Mouse (Mus musculus) hindbrain, embryonic 13.5 days (tissue): ENCODE data around the gene Lsm3. TPM values are rescaled to one million over a fixed set of nuclear protein-coding genes. Genes with fewer than 3 reads are reported as not detected.

Experiments used
- ATAC-seq: fragments of 200-750 bp; cut with Nextera tagmentation; 2 replicates; pipeline ENCODE4 v1.8.0; 2017; ENCODE audit warnings: moderate TSS enrichment; ENCODE audit not compliant: low FRiP score
- H3K27ac ChIP-seq: fragments of 300-500 bp; sonication (generic); 2 replicates; pipeline ENCODE4 v1.5.1; 2015; ENCODE audit warnings: inconsistent platforms, mild to moderate bottlenecking, moderate library complexity
- H3K27me3 ChIP-seq: fragments of 300-500 bp; sonication (generic); 2 replicates; pipeline ENCODE4 v1.6.1; 2015; ENCODE audit warnings: mild to moderate bottlenecking, inconsistent platforms
- H3K36me3 ChIP-seq: fragments of 300-500 bp; sonication (generic); 2 replicates; pipeline ENCODE4 v1.6.1; 2015; ENCODE audit warnings: mild to moderate bottlenecking, inconsistent platforms
- H3K4me1 ChIP-seq: fragments of 300-500 bp; sonication (generic); replicated peaks from 2 replicates; pipeline ENCODE4 v1.6.1; 2015; ENCODE audit warnings: inconsistent platforms
- H3K4me2 ChIP-seq: fragments of 300-500 bp; sonication (generic); 2 replicates; pipeline ENCODE4 v1.6.1; 2015; ENCODE audit warnings: inconsistent platforms, mild to moderate bottlenecking, moderate library complexity
- H3K4me3 ChIP-seq: fragments of 300-500 bp; sonication (generic); 2 replicates; pipeline ENCODE4 v1.5.1; 2015; ENCODE audit warnings: mild to moderate bottlenecking, inconsistent platforms
- H3K9ac ChIP-seq: fragments of 300-500 bp; sonication (generic); 2 replicates; pipeline ENCODE4 v1.6.1; 2015; ENCODE audit warnings: mild to moderate bottlenecking, inconsistent platforms
- H3K9me3 ChIP-seq: fragments of 300-500 bp; sonication (generic); 2 replicates; pipeline ENCODE4 v1.6.1; 2016; ENCODE audit warnings: inconsistent platforms
- WGBS: fragments of 180-500 bp; shearing (Covaris S2); methylation state at CpG from one replicate; pipeline ENCODE4 v1.1.7; 2015; 5-methylcytosine and 5-hydroxymethylcytosine counted together
- polyA plus RNA-seq: library from polyadenylated mRNA; unstranded; fragments of >200 nt; fragmentation: Nextera tagmentation; extraction: Ambion mirVana; gene quantifications from 2 replicates; pipeline ENCODE4 v1.2.1, GENCODE M21; 2015

Lsm3 gene
- polyA plus RNA-seq, 1 experiment from 2014 or later, result 162 TPM

GRCm38 (mm10) chr6:91514737-91515362 lies 878 bp upstream of the Lsm3 start:
- H3K4me1 ChIP-seq, result peaks cover 30% of the 10 kb centered on the region
- H3K27ac ChIP-seq, result peak overlapping the region; percentile 82
- H3K4me2 ChIP-seq, result peak overlapping the region; percentile 74
- H3K36me3 ChIP-seq, result peaks cover 30% of the 10 kb centered on the region
- WGBS, result 34% methylated on average over 10 of the region's 10 CpGs
- no peaks in the 10 kb centered on the region for H3K9me3 ChIP-seq
- ATAC-seq, result no peak; the same call in 1 of the 2 replicates
- peak overlapping the region; percentile 80 for H3K4me3 ChIP-seq
- peak overlapping the region; percentile 82 for H3K9ac ChIP-seq
- H3K27me3 ChIP-seq, result no peaks in the 10 kb centered on the region

GRCm38 (mm10) chr6:91518454-91519020 lies 2.8 kb downstream of the Lsm3 start:
- 97% methylated on average over 7 of the region's 7 CpGs for WGBS
- H3K36me3 ChIP-seq, result peaks cover 55% of the 10 kb centered on the region
- no peak overlapping the region for H3K4me2 ChIP-seq
- peaks cover 29% of the 10 kb centered on the region for H3K4me1 ChIP-seq
- ATAC-seq, result no peak
- H3K4me3 ChIP-seq, result no peak overlapping the region
- H3K27ac ChIP-seq, result no peak overlapping the region
- no peaks in the 10 kb centered on the region for H3K27me3 ChIP-seq
- no peaks in the 10 kb centered on the region for H3K9me3 ChIP-seq
- no peak overlapping the region for H3K9ac ChIP-seq

- no peak overlapping the region for H3K9ac ChIP-seq
- H3K36me3 ChIP-seq, result peaks cover 69% of the 10 kb centered on the region
- no peaks in the 10 kb centered on the region for H3K4me1 ChIP-seq
- H3K27me3 ChIP-seq, result no peaks in the 10 kb centered on the region
- H3K27ac ChIP-seq, result no peak overlapping the region
- 96% methylated on average over 5 of the region's 5 CpGs for WGBS
- H3K4me2 ChIP-seq, result no peak overlapping the region
- no peak for ATAC-seq
- H3K9me3 ChIP-seq, result no peaks in the 10 kb centered on the region
- no peak overlapping the region for H3K4me3 ChIP-seq
These were observed 7.1 kb downstream of the Lsm3 start for GRCm38 (mm10) chr6:91522816-91523215.

- Histone ChIP-seq H3K9ac (no peak overlapping the region; the same call in 1 of the 2 replicates), H3K9me3 (no peaks in the 10 kb centered on the region), H3K27ac (no peak overlapping the region), H3K36me3 (peaks cover 49% of the 10 kb centered on the region), H3K4me3 (no peak overlapping the region), H3K27me3 (no peaks in the 10 kb centered on the region), H3K4me2 (no peak overlapping the region), H3K4me1 (no peaks in the 10 kb centered on the region)
- 88% methylated on average over 4 of the region's 4 CpGs for WGBS
- no peak for ATAC-seq
These were observed 9.8 kb downstream of the Lsm3 start for GRCm38 (mm10) chr6:91525544-91525943.

GRCm38 (mm10) chr6:91527227-91527860 lies 11.6 kb downstream of the Lsm3 start:
- Histone ChIP-seq H3K4me3 (no peak overlapping the region), H3K27ac (no peak overlapping the region), H3K9ac (no peak overlapping the region)

GRCm38 (mm10) chr6:91528265-91528664 lies 12.5 kb downstream of the Lsm3 start:
- no peak overlapping the region for H3K27ac ChIP-seq
- no peak overlapping the region for H3K4me3 ChIP-seq
- 86% methylated on average over 7 of the region's 7 CpGs for WGBS

More at GRCm38 (mm10) chr6:91527227-91527860, 11.6 kb downstream of the Lsm3 start:
- no peak; the same call in 1 of the 2 replicates for ATAC-seq
- WGBS, result 52% methylated on average over 5 of the region's 5 CpGs
- Histone ChIP-seq H3K36me3 (peaks cover 31% of the 10 kb centered on the region), H3K27me3 (no peaks in the 10 kb centered on the region), H3K4me2 (no peak overlapping the region), H3K4me1 (no peaks in the 10 kb centered on the region), H3K9me3 (no peaks in the 10 kb centered on the region)

GRCm38 (mm10) chr6:91530673-91531072 lies 14.9 kb downstream of the Lsm3 start:
- H3K27me3 ChIP-seq, result no peaks in the 10 kb centered on the region
- H3K4me1 ChIP-seq, result peaks cover 11% of the 10 kb centered on the region
- H3K9me3 ChIP-seq, result no peaks in the 10 kb centered on the region
- peaks cover 4% of the 10 kb centered on the region; the same call in 1 of the 2 replicates for H3K36me3 ChIP-seq
- H3K9ac ChIP-seq, result no peak overlapping the region
- H3K27ac ChIP-seq, result no peak overlapping the region
- no peak overlapping the region for H3K4me3 ChIP-seq
- WGBS, result 92% methylated on average over 8 of the region's 8 CpGs
- no peak for ATAC-seq
- no peak overlapping the region for H3K4me2 ChIP-seq

More at GRCm38 (mm10) chr6:91528265-91528664, 12.5 kb downstream of the Lsm3 start:
- no peak for ATAC-seq
- Histone ChIP-seq H3K27me3 (no peaks in the 10 kb centered on the region), H3K36me3 (peaks cover 21% of the 10 kb centered on the region), H3K9ac (no peak overlapping the region), H3K4me2 (no peak overlapping the region), H3K9me3 (no peaks in the 10 kb centered on the region), H3K4me1 (peaks cover 4% of the 10 kb centered on the region)

GRCm38 (mm10) chr6:91531276-91531675 lies 15.5 kb downstream of the Lsm3 start:
- Histone ChIP-seq H3K9ac (no peak overlapping the region), H3K27ac (no peak overlapping the region), H3K27me3 (no peaks in the 10 kb centered on the region), H3K4me3 (no peak overlapping the region), H3K9me3 (no peaks in the 10 kb centered on the region), H3K36me3 (peaks cover 4% of the 10 kb centered on the region; the same call in 1 of the 2 replicates), H3K4me2 (no peak overlapping the region), H3K4me1 (peaks cover 11% of the 10 kb centered on the region)
- no peak for ATAC-seq
- WGBS, result 95% methylated on average over 6 of the region's 6 CpGs

- Histone ChIP-seq H3K27ac (no peak overlapping the region), H3K27me3 (no peaks in the 10 kb centered on the region), H3K9me3 (no peaks in the 10 kb centered on the region), H3K4me1 (peaks cover 11% of the 10 kb centered on the region), H3K36me3 (peaks cover 4% of the 10 kb centered on the region; the same call in 1 of the 2 replicates), H3K4me2 (no peak overlapping the region), H3K4me3 (no peak overlapping the region), H3K9ac (no peak overlapping the region)
- 73% methylated on average over 6 of the region's 6 CpGs for WGBS
- no peak for ATAC-seq
These were observed 16.9 kb downstream of the Lsm3 start for GRCm38 (mm10) chr6:91532661-91533060.

- no peak for ATAC-seq
- no peaks in the 10 kb centered on the region for H3K9me3 ChIP-seq
- 59% methylated on average over 5 of the region's 5 CpGs for WGBS
- H3K9ac ChIP-seq, result no peak overlapping the region
- H3K27ac ChIP-seq, result no peak overlapping the region
- peaks cover 3% of the 10 kb centered on the region; the same call in 1 of the 2 replicates for H3K36me3 ChIP-seq
- H3K27me3 ChIP-seq, result no peaks in the 10 kb centered on the region
- H3K4me1 ChIP-seq, result peaks cover 11% of the 10 kb centered on the region
- H3K4me2 ChIP-seq, result no peak overlapping the region
- H3K4me3 ChIP-seq, result no peak overlapping the region
These were observed 17.6 kb downstream of the Lsm3 start for GRCm38 (mm10) chr6:91533359-91533758.

- Histone ChIP-seq H3K27me3 (no peaks in the 10 kb centered on the region), H3K9me3 (no peaks in the 10 kb centered on the region), H3K4me2 (no peak overlapping the region), H3K4me1 (peaks cover 11% of the 10 kb centered on the region), H3K36me3 (no peaks in the 10 kb centered on the region), H3K9ac (no peak overlapping the region), H3K27ac (no peak overlapping the region), H3K4me3 (no peak overlapping the region)
- WGBS, result 43% methylated on average over 2 of the region's 2 CpGs
- no peak for ATAC-seq
These were observed 18.0 kb downstream of the Lsm3 start for GRCm38 (mm10) chr6:91533771-91534170.

- no peaks in the 10 kb centered on the region for H3K36me3 ChIP-seq
- H3K4me1 ChIP-seq, result peaks cover 11% of the 10 kb centered on the region
- no peak overlapping the region for H3K4me2 ChIP-seq
- no peak overlapping the region for H3K9ac ChIP-seq
- no peak overlapping the region for H3K27ac ChIP-seq
- H3K27me3 ChIP-seq, result no peaks in the 10 kb centered on the region
- no peak for ATAC-seq
- H3K9me3 ChIP-seq, result no peaks in the 10 kb centered on the region
- H3K4me3 ChIP-seq, result no peak overlapping the region
- 84% methylated on average over 4 of the region's 4 CpGs for WGBS
These were observed 18.5 kb downstream of the Lsm3 start for GRCm38 (mm10) chr6:91534268-91534667.
